Mouse (Mus musculus) neural tube, postnatal 0 days (tissue): ENCODE data around the gene Wfdc3. TPM values are rescaled to one million over a fixed set of nuclear protein-coding genes. Genes with fewer than 3 reads are reported as not detected.

Experiments
- polyA plus RNA-seq: library from polyadenylated mRNA; unstranded; fragments of >200 nt; fragmentation: Nextera tagmentation; extraction: Ambion mirVana; gene quantifications from 2 replicates; pipeline ENCODE4 v1.2.1, GENCODE M21; 2015

Gene Wfdc3
- polyA plus RNA-seq = 0.58 and 0.88 TPM in 2 replicates

DNA sequence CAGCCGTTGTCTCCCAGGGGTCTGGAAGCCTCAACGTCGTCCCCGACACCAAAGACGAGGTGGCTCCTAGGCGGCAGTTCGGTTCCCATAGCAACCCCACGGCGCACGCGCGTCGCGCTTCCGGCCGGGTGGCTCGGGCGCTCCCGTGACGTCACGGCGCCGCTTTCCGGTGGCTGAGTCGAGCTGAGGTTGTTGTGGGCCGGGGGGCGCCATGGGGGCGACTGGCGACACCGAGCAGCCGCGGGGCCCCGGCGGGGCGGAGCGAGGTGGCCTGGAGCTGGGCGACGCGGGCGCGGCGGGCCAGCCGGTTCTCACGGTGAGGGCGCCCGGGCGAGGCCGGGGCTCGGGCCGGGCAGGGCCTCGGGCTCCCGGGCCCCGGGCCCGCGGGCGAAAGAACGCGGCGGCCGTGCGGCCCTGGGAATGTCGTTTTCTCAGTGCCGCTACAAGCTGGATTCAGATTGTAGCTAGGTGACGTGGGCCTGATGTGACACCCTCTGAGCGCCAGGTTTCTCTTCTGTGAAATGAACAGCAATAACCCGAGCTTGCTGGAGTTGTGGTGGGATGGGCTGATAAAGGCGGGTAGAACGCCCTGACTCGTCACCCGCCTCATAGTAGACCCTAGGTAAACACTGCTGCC lies at the start of gene Wfdc3, which contains the start of gene Dnttip1:
Gene Wfdc3, minus strand, starts transcription at position 89 of the 637 bp plus-strand sequence.
Gene Dnttip1, plus strand, starts transcription at position 141 of the 637 bp plus-strand sequence.

DNA sequence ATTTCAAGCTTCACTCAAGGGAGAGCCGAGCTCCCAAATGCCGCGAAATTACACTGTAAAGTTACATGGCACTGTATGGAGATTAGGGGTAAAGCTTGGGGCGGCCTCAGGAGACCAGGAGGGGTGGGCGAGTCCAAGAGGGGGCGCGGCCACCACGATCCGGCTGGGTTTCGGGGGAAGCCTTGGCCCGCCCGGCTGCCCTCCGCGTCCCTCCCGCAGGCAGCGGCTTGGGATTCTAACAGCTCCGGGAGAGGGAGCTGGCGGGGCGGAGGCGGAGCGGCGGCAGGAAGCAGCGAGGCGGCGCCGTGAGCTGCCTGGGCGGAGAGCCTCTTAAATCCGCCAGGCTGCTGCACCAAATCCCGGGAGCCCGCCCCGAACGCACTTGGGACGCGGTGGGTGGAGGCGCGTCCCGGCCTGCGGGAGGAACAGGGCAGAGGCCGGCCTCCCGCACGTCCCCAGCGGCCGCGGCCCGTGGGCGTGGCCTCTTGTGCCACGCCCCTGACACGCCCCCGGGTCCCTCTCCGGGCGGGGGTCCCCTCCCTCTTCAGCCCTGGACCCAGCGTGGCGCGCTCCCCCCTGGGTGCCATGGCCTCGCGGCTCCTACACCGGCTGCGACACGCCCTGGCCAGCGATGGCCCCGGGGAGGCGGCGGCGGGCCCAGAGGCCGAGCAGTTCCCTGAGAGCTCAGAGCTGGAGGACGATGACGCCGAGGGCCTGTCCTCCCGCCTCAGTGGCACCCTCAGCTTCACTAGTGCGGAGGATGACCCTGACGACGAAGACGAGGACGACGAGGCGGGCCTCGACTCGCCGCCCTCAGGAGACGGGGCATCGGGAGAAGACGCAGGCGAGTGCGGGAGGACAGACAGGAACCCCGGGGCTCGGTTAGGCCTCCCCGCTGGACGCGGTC lies 40.0 kb upstream of the Wfdc3 start, which contains the start of gene Snx21:
Gene Snx21, plus strand, starts transcription at position 343 of the 907 bp plus-strand sequence.

DNA sequence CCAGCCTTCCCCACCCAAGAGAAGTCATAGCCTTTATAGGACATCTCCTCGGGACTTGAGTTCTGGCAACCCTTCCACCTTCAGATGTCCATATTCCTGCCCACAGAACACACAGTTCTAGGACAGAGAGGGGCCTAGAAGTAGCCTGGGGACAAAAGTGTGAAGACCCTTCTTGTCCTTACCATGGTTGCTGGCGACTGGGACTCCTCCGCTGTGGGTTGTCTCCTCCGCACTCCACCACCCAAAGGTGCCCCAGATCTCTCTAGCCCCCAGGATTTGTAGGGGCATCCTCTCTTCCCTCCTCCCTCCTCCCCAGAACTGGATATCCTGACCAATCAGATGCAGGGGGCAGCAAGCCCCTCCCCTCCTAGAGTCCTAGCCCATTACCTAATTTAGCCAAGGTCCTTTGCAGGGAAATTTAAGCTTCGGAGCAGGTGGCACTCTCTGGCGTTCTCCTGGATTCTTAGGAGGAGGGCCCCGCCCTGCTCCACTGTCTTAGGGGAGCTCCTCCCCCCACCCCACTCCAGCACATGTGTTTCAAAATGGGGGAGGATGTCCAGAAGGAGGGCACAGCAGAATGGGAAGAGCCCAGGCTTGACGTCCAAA lies 33.9 kb upstream of the Wfdc3 start, which contains the start of gene Tnnc2:
Gene Tnnc2, minus strand, starts transcription at position 487 of the 606 bp plus-strand sequence.

DNA sequence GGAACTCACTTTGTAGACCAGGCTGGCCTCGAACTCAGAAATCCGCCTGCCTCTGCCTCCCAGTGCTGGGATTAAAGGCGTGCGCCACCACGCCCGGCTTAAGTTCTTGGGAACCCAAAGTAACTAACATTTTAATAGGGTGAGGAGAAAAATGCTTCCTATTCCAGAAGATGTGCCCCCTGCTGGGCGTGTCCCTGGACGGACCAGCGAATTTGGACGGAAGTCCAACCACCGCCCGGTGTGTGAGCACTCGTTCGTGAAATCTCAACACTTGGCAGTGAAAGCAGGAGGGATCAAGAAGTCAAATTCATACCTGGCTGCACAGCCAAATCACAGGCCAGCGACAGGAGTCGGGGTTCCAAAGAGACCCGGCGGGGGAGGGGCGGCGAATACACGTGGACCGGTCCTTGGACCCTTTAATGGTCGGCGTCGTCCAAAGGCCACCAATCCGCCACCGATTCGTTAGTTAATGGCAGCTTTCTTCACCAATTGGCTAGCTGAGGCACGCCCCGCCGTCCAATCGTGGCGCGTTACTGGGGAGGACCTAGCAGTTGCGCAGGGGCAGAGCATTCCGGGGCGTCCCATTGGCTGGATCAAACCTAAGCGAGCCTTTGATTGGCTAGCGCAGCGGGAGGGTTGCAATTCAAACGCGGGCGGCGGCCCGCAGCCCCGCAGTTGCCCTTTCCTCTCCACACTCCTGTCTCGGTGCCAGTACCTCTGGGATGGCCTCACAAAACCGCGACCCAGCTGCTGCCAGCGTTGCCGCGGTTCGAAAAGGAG lies 23.7 kb upstream of the Wfdc3 start, which contains the start of gene Ube2c:
Gene Ube2c, plus strand, starts transcription at position 641 of the 780 bp plus-strand sequence.

DNA sequence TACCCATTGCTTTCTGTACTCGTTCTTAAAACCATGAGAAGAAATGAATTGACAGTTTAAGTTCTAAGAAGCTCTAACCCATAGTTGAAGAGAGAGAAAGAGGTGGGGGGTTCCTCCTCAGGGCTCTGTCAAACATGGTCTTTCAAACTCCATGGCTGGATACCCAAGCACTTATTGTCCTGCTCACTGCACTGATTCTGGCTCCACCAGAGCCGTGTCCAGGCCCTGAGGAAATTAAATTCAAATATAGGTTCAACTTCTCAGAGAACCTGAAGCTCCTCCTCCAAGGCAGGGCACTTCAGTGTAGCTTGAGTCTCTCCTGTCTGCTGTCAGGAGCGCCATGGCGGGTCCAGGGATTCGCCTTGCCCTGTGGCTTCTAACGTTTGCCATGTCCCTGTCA lies 30.7 kb downstream of the Wfdc3 start, which contains the start of gene Spint5:
Gene Spint5, plus strand, starts transcription at position 301 of the 400 bp plus-strand sequence.

DNA sequence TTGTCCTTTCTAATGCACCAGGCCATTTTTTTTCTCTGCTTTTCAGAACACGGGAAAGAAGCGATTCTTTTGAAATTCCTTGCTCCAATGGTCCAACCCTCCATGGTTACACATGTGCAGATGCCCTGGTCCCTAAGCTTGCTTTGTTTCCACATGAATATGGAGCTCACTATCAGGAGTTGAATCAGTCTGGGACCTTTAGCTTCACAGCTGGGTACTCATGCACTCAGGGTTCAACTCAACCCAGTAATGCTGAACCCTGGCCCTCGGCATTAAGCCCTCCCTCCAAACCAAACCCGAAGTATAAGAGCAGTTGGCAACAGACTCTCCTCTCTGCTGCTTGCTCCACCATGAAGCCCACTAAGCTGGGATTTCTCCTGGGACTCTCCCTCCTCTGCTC lies 47.5 kb downstream of the Wfdc3 start, which contains the start of gene Spint4:
Gene Spint4, plus strand, starts transcription at position 301 of the 400 bp plus-strand sequence.

DNA sequence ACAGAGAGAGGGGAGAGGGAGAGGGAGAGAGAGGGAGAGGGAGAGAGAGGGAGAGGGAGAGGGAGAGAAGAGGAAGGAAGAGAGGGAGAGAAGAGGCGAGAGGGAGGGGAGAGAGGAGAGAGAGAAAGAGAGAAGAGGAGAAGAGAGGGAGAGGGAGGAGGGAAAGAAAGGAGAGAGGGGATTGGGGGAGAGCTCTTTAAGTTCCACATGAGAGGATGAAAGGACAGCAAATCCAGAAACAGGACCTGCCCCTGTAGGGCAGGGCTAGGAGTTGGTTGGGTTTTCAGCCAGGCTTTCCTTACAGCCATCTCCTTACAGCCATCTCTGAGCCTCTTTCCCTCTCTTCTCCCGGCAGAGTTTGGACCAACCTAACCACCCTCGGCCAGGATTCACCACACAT lies 60.9 kb downstream of the Wfdc3 start, which contains the start of gene Wfdc13:
Gene Wfdc13, plus strand, starts transcription at position 301 of the 400 bp plus-strand sequence.

Other genes with a start within 250 kb of the Wfdc3 start
- 117 and 135 TPM in 2 replicates for gene Pigt, start 248.4 kb downstream of the Wfdc3 start, polyA plus RNA-seq
- gene Wfdc2, start 183.5 kb downstream of the Wfdc3 start, polyA plus RNA-seq = 0.62 and 0.65 TPM in 2 replicates
- gene Spint3, start 172.5 kb downstream of the Wfdc3 start, polyA plus RNA-seq = not detected in 2 replicates
- gene Wfdc6a, start 160.5 kb downstream of the Wfdc3 start, polyA plus RNA-seq = not detected in 2 replicates
- gene Eppin, start 152.3 kb downstream of the Wfdc3 start, polyA plus RNA-seq = not detected in 2 replicates
- gene Wfdc6b, start 132.4 kb downstream of the Wfdc3 start, polyA plus RNA-seq = not detected in 2 replicates
- gene Wfdc8, start 132.3 kb downstream of the Wfdc3 start, polyA plus RNA-seq = not detected in 2 replicates
- not detected in 2 replicates for gene Wfdc16, start 107.1 kb downstream of the Wfdc3 start, polyA plus RNA-seq
- gene Wfdc10, start 89.9 kb downstream of the Wfdc3 start, polyA plus RNA-seq = not detected in 2 replicates
- not detected in 2 replicates for gene Wfdc9, start 89.3 kb downstream of the Wfdc3 start, polyA plus RNA-seq
- gene Wfdc11, start 71.8 kb downstream of the Wfdc3 start, polyA plus RNA-seq = not detected in 2 replicates
- 0.22 TPM in 1 of 2 replicates, not detected in the other for gene Wfdc13, start 60.8 kb downstream of the Wfdc3 start, polyA plus RNA-seq
- gene Spint4, start 47.4 kb downstream of the Wfdc3 start, polyA plus RNA-seq = not detected in 2 replicates
- gene Spint5, start 30.6 kb downstream of the Wfdc3 start, polyA plus RNA-seq = not detected in 2 replicates
- gene Dnttip1, start 52 bp upstream of the Wfdc3 start, polyA plus RNA-seq = 48.0 and 50.3 TPM in 2 replicates
- gene Ube2c, start 24.0 kb upstream of the Wfdc3 start, polyA plus RNA-seq = 31.4 and 34.2 TPM in 2 replicates
- gene Tnnc2, start 34.0 kb upstream of the Wfdc3 start, polyA plus RNA-seq = 6.6 and 7.2 TPM in 2 replicates
- gene Snx21, start 39.9 kb upstream of the Wfdc3 start, polyA plus RNA-seq = 54.9 and 60.8 TPM in 2 replicates
- 23.8 and 27.3 TPM in 2 replicates for gene Acot8, start 59.0 kb upstream of the Wfdc3 start, polyA plus RNA-seq
- 10.4 and 10.8 TPM in 2 replicates for gene Zswim3, start 59.2 kb upstream of the Wfdc3 start, polyA plus RNA-seq
- gene Zswim1, start 76.8 kb upstream of the Wfdc3 start, polyA plus RNA-seq = 24.9 and 26.5 TPM in 2 replicates
- 0.27 TPM in 1 of 2 replicates, not detected in the other for gene Spata25, start 82.6 kb upstream of the Wfdc3 start, polyA plus RNA-seq
- 101 and 102 TPM in 2 replicates for gene Ctsa, start 86.9 kb upstream of the Wfdc3 start, polyA plus RNA-seq
- 8.1 and 8.5 TPM in 2 replicates for gene Neurl2, start 87.5 kb upstream of the Wfdc3 start, polyA plus RNA-seq
- 134 and 140 TPM in 2 replicates for gene Pltp, start 111.8 kb upstream of the Wfdc3 start, polyA plus RNA-seq
- gene Pcif1, start 133.4 kb upstream of the Wfdc3 start, polyA plus RNA-seq = 84.1 and 87.1 TPM in 2 replicates
- gene Zfp335, start 165.8 kb upstream of the Wfdc3 start, polyA plus RNA-seq = 8.1 and 10.7 TPM in 2 replicates
- 9.1 and 14.6 TPM in 2 replicates for gene Mmp9, start 194.8 kb upstream of the Wfdc3 start, polyA plus RNA-seq
- gene Slc12a5, start 214.9 kb upstream of the Wfdc3 start, polyA plus RNA-seq = 100 and 111 TPM in 2 replicates